Mouse (Mus musculus): ENCODE measurements at regions not wholly inside any gene's neighbourhood (a gene's known extent, or its start where the extent isn't known, plus 50 kb on each side); places are given as distances from the start of the nearest gene placed in this dataset.
"Not testable (repeated sequence)": the region's sequence is repeated elsewhere in the genome, so short reads cannot be mapped to it uniquely, and the experiment has no call there.

- not testable (repeated sequence) for DNase-seq (ENCODE audit: low spot score)
Measured at GRCm38 (mm10) chr14:53721901-53722300, 532.0 kb downstream of the Dad1 start.

GRCm38 (mm10) chr14:53709627-53710026 lies 544.3 kb downstream of the Dad1 start:
- not testable (repeated sequence) for DNase-seq (ENCODE audit: low spot score)

GRCm38 (mm10) chr14:53704351-53704750 lies 549.6 kb downstream of the Dad1 start:
- DNase-seq (ENCODE audit: low spot score) = not testable (repeated sequence)

GRCm38 (mm10) chr14:53703593-53703992 lies 550.3 kb downstream of the Dad1 start:
- DNase-seq (ENCODE audit: low spot score) = not testable (repeated sequence)

GRCm38 (mm10) chr14:53684100-53684499 lies 569.8 kb downstream of the Dad1 start:
- not testable (repeated sequence) for DNase-seq (ENCODE audit: low spot score)

- not testable (repeated sequence) for DNase-seq (ENCODE audit: low spot score)
Measured at GRCm38 (mm10) chr14:53683361-53684015, 570.4 kb downstream of the Dad1 start.

- DNase-seq (ENCODE audit: low spot score) = not testable (repeated sequence)
Measured at GRCm38 (mm10) chr14:53682679-53683078, 571.2 kb downstream of the Dad1 start.

- not testable (repeated sequence) for DNase-seq (ENCODE audit: low spot score)
Measured at GRCm38 (mm10) chr14:53681320-53681719, 572.6 kb downstream of the Dad1 start.

- not testable (repeated sequence) for DNase-seq (ENCODE audit: low spot score)
Measured at GRCm38 (mm10) chr14:53665681-53666080, 588.2 kb downstream of the Dad1 start.

- DNase-seq (ENCODE audit: low spot score) = not testable (repeated sequence)
Measured at GRCm38 (mm10) chr14:53662700-53663355, 591.1 kb downstream of the Dad1 start.

GRCm38 (mm10) chr14:53654669-53655068 lies 599.2 kb downstream of the Dad1 start:
- not testable (repeated sequence) for DNase-seq (ENCODE audit: low spot score)

GRCm38 (mm10) chr14:53651061-53651460 lies 602.8 kb downstream of the Dad1 start:
- not testable (repeated sequence) for DNase-seq (ENCODE audit: low spot score)

GRCm38 (mm10) chr14:53649189-53649588 lies 604.7 kb downstream of the Dad1 start:
- not testable (repeated sequence) for DNase-seq (ENCODE audit: low spot score)

GRCm38 (mm10) chr14:53640441-53640840 lies 613.5 kb downstream of the Dad1 start:
- DNase-seq (ENCODE audit: low spot score) = not testable (repeated sequence)

GRCm38 (mm10) chr14:53637664-53638063 lies 616.2 kb downstream of the Dad1 start:
- DNase-seq (ENCODE audit: low spot score) = not testable (repeated sequence)

GRCm38 (mm10) chr14:53635206-53635605 lies 618.7 kb downstream of the Dad1 start:
- DNase-seq (ENCODE audit: low spot score) = not testable (repeated sequence)

- not testable (repeated sequence) for DNase-seq (ENCODE audit: low spot score)
Measured at GRCm38 (mm10) chr14:53634320-53634979, 619.5 kb downstream of the Dad1 start.

GRCm38 (mm10) chr14:53633743-53634142 lies 620.2 kb downstream of the Dad1 start:
- not testable (repeated sequence) for DNase-seq (ENCODE audit: low spot score)

- not testable (repeated sequence) for DNase-seq (ENCODE audit: low spot score)
Measured at GRCm38 (mm10) chr14:53621376-53621775, 632.5 kb downstream of the Dad1 start.

GRCm38 (mm10) chr14:53616061-53616460 lies 637.8 kb downstream of the Dad1 start:
- DNase-seq (ENCODE audit: low spot score) = not testable (repeated sequence)

- no peak for DNase-seq (ENCODE audit: low spot score)
Measured at GRCm38 (mm10) chr14:53614341-53614740, 639.6 kb downstream of the Dad1 start.

- not testable (repeated sequence) for DNase-seq (ENCODE audit: low spot score)
Measured at GRCm38 (mm10) chr14:53599299-53599698, 654.6 kb downstream of the Dad1 start.

GRCm38 (mm10) chr14:53597287-53597686 lies 656.6 kb downstream of the Dad1 start:
- not testable (repeated sequence) for DNase-seq (ENCODE audit: low spot score)
